Mouse (Mus musculus): ENCODE measurements around the gene Acer3. TPM values are rescaled to one million over a fixed set of nuclear protein-coding genes. Genes with fewer than 3 reads are reported as not detected.

Gene Acer3
- polyA plus RNA-seq, 1 experiment from 2014 or later, result 20.0 TPM

- Histone ChIP-seq H3K4me3 (no peak overlapping the region), H3K9ac (no peak overlapping the region), H3K27me3 (replicated peaks) (no peaks in the 10 kb centered on the region), H3K4me2 (replicated peaks) (no peak overlapping the region), H3K4me1 (peaks cover 11% of the 10 kb centered on the region; the same call in 1 of the 2 replicates), H3K36me3 (no peaks in the 10 kb centered on the region), H3K27ac (no peak overlapping the region), H3K9me3 (no peaks in the 10 kb centered on the region)
- no peak for ATAC-seq (ENCODE audit: low FRiP score, low read depth)
- WGBS, result 68% methylated on average over 6 of the region's 6 CpGs
These were observed 149.6 kb downstream of the Acer3 start for GRCm38 (mm10) chr7:98171141-98172073.

DNA sequence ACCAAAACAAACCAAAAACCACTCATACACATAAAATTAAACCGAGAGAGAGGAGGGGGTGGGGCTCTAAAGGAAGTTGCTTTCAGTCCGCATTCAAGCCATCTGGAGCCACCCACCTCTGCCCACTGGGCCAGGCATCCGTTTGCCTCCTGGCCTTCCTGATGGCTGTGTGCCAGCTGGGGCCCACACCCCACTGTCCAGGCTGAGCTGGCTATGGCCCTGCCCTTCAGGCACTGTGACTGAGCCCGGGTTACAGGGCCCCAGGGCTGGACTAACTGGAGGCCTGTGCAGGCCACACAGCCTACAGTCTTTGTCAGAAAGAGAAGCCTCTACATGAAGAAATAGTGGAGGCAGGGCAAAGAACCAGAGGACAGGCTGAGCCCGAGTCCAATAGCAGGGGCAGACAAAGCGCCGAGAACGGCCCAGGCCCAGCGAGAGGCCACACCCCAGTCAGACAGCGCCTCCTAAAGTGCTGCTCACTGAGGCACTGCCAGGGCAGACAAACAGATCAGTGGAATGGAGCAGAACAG is 155.9 kb downstream of the Acer3 start:
- Histone ChIP-seq H3K4me1 (peaks cover 24% of the 10 kb centered on the region), H3K36me3 (peaks cover 6% of the 10 kb centered on the region; the same call in 1 of the 2 replicates), H3K4me3 (no peak overlapping the region), H3K9ac (peak overlapping the region; percentile 48; the same call in 1 of the 2 replicates), H3K4me2 (replicated peaks) (peak overlapping the region; percentile 25; the same call in 1 of the 2 replicates), H3K9me3 (no peaks in the 10 kb centered on the region), H3K27ac (peak overlapping the region; percentile 37; the same call in 1 of the 2 replicates), H3K27me3 (replicated peaks) (no peaks in the 10 kb centered on the region)
- ATAC-seq (ENCODE audit: low FRiP score, low read depth), result peak; percentile 42; the same call in 1 of the 2 replicates
- 48% methylated on average over 10 of the region's 10 CpGs for WGBS

DNA sequence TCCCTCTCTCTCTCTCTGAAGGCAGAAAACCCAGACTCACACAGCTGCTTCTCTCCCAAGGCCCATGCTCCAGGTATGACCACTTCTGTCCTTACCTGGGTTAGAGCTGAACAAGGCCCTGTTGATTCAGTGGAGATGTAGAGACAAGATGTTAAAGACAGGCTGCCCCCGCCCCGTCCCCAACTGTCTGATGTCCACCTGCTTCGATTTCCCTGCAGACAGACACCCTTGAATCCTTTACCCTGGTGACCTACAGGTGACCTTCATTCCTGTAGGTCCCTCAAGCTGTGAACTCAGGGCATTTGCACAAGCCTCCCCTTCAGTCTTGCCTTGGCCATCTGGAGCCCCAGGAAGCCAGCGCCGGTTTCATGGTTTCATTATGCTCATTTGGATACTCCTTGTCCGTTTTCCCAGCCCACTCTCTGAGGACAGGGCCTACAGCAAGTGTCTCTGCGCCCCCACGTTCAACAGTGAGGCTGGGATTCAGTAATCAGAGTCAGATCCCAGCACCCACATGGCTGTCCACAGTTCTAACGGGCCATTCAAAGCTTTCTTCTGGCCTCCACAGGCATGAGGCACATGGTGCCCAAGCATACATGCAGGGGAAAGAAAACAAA is 156.5 kb downstream of the Acer3 start:
- no peak overlapping the region for H3K9ac ChIP-seq
- H3K27ac ChIP-seq, result no peak overlapping the region
- no peak overlapping the region for H3K4me3 ChIP-seq
- peaks cover 27% of the 10 kb centered on the region for H3K4me1 ChIP-seq
- peak overlapping the region; percentile 25; the same call in 1 of the 2 replicates for H3K4me2 ChIP-seq (replicated peaks)
- no peak for ATAC-seq (ENCODE audit: low FRiP score, low read depth)
- H3K27me3 ChIP-seq (replicated peaks), result no peaks in the 10 kb centered on the region
- H3K9me3 ChIP-seq, result no peaks in the 10 kb centered on the region
- 75% methylated on average over 9 of the region's 9 CpGs for WGBS
- H3K36me3 ChIP-seq, result peaks cover 6% of the 10 kb centered on the region; the same call in 1 of the 2 replicates

DNA sequence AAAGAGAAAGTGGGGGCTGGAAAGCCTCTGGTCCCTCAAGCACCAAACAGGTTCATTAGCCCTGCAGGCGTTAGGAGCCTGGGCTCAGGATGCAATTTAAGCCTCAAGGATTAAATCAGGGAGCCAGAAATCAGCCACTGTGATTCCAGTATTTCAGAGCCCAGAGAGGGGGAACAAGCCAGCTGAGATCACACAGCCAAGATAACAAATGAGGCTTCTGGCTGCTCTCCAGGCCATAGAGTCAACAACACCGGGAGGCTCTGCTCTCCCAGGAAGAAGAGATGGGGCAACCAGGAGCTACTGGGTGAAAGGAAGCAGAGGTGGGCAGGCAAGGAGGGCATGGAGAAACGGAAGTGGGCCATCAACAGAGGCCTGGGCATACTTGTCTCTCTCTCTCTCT is 157.3 kb downstream of the Acer3 start:
- Histone ChIP-seq H3K27me3 (replicated peaks) (no peaks in the 10 kb centered on the region), H3K9me3 (no peaks in the 10 kb centered on the region), H3K4me1 (peaks cover 27% of the 10 kb centered on the region), H3K27ac (no peak overlapping the region), H3K36me3 (peaks cover 6% of the 10 kb centered on the region; the same call in 1 of the 2 replicates), H3K4me2 (replicated peaks) (no peak overlapping the region), H3K9ac (no peak overlapping the region), H3K4me3 (no peak overlapping the region)
- no peak for ATAC-seq (ENCODE audit: low FRiP score, low read depth)
- 63% methylated on average over 3 of the region's 3 CpGs for WGBS

GRCm38 (mm10) chr7:98162239-98162638 is 158.8 kb downstream of the Acer3 start:
- Histone ChIP-seq H3K4me2 (replicated peaks) (no peak overlapping the region), H3K9ac (no peak overlapping the region), H3K9me3 (no peaks in the 10 kb centered on the region), H3K36me3 (peaks cover 6% of the 10 kb centered on the region; the same call in 1 of the 2 replicates), H3K27me3 (replicated peaks) (no peaks in the 10 kb centered on the region), H3K4me1 (peaks cover 34% of the 10 kb centered on the region), H3K27ac (no peak overlapping the region), H3K4me3 (no peak overlapping the region)
- no peak for ATAC-seq (ENCODE audit: low FRiP score, low read depth)
- 77% methylated on average over 6 of the region's 6 CpGs for WGBS

DNA sequence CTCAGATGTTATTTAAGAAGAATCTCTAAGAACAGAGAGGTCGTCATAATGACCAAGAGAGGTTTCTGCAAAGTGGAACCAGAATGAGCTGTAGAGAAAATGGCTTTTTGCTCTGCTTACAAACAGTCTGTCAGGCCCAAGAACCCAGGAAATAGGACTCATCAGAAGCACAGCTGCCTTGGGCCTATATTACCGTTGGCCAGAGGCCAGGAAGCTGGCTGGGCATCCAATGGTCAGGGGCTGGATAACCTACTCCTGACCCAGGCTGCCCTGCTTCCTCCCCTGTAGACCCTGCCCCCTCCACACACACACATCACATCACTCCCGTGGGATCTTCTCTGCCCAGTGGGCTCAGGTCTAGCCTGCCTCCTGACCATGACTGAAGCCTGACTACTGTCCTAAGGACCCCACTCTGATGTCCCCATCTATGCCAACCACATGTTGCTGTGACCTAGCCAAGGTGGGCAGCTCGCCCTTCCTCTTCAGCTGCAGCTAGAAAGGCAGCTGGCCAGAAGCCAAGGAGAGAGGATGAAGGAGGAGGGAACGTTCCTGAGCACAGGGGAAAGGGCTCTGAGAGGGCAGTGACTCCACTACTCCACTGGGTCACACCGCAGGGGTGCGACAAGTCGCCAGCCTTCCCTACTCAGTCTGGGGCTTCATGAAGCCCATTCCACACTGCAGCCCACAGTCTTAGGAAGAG is 160.8 kb downstream of the Acer3 start:
- no peak overlapping the region for H3K9ac ChIP-seq
- H3K4me2 ChIP-seq (replicated peaks), result no peak overlapping the region
- H3K27ac ChIP-seq, result no peak overlapping the region
- no peaks in the 10 kb centered on the region for H3K9me3 ChIP-seq
- WGBS, result 55% methylated on average over 8 of the region's 8 CpGs
- ATAC-seq (ENCODE audit: low FRiP score, low read depth), result no peak
- H3K4me3 ChIP-seq, result no peak overlapping the region
- H3K27me3 ChIP-seq (replicated peaks), result no peaks in the 10 kb centered on the region
- peaks cover 38% of the 10 kb centered on the region for H3K4me1 ChIP-seq
- H3K36me3 ChIP-seq, result peaks cover 6% of the 10 kb centered on the region; the same call in 1 of the 2 replicates

DNA sequence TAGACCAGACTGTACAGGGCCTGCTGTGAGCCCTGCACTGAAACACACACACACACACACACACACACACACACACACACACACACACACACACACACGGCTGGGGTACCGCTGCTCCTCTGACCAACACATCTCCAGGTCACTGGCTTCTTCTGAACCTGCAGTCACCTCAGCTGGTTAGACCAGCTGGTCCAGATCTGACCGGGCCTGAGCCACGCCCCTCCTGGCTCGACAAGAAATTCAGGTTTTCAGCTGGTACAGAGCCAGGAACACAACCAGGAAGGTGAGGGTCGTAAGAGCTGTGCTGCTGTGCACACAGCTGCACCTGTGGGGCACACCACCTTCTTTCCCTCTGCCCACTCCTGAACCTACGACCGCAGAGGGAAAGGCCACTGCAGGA is 162.5 kb downstream of the Acer3 start:
- Histone ChIP-seq H3K4me3 (no peak overlapping the region), H3K9ac (no peak overlapping the region), H3K9me3 (no peaks in the 10 kb centered on the region), H3K27ac (no peak overlapping the region), H3K4me1 (peaks cover 28% of the 10 kb centered on the region), H3K36me3 (peaks cover 6% of the 10 kb centered on the region; the same call in 1 of the 2 replicates), H3K27me3 (replicated peaks) (no peaks in the 10 kb centered on the region), H3K4me2 (replicated peaks) (no peak overlapping the region)
- no peak for ATAC-seq (ENCODE audit: low FRiP score, low read depth)
- 65% methylated on average over 8 of the region's 8 CpGs for WGBS

DNA sequence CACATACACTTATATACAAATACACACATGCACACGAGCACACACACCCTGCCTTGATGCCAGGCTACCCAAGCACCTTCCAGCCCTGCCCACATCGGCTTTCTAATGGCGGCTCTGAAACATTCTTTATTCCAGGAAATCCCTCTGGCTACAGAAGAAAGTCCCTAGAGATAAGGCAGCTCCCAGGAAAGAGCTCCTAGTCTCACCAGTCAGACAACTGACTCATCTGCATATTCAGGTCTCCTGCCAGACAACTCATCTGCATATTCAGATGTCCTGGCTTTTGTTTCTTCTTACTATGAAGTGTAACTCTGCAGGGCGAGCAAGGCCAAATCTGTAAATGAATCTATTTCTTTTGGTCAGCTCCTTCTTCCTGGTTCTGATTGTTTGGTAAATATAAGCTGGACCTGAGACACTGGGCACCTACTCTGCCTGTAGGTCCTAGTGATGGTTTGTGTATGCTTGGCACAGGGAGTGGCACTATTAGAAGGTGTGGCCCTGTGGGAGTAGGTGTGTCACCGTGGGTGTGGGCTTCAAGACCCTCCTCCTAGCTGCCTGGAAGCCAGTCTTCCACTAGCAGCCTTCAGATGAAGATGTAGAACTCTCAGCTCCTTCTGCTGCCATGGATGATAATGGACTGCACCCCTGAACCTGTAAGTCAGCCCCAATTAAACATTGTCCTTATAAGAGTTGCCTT is 163.2 kb downstream of the Acer3 start:
- 51% methylated on average over 5 of the region's 5 CpGs for WGBS
- no peak overlapping the region for H3K9ac ChIP-seq
- ATAC-seq (ENCODE audit: low FRiP score, low read depth), result no peak
- no peaks in the 10 kb centered on the region for H3K27me3 ChIP-seq (replicated peaks)
- H3K4me2 ChIP-seq (replicated peaks), result no peak overlapping the region
- no peak overlapping the region for H3K27ac ChIP-seq
- H3K36me3 ChIP-seq, result peaks cover 6% of the 10 kb centered on the region; the same call in 1 of the 2 replicates
- peaks cover 28% of the 10 kb centered on the region for H3K4me1 ChIP-seq
- no peaks in the 10 kb centered on the region for H3K9me3 ChIP-seq
- no peak overlapping the region for H3K4me3 ChIP-seq

Other genes starting within 250 kb of the Acer3 start
- 15.1 and 15.8 TPM in 2 replicates for gene Myo7a, start 201.7 kb downstream of the Acer3 start, polyA plus RNA-seq (2016; fragmentation: Nextera tagmentation; extraction: Ambion mirVana)
- 0.45 and 0.68 TPM in 2 replicates for gene Omp, start 175.7 kb downstream of the Acer3 start, polyA plus RNA-seq (2016; fragmentation: Nextera tagmentation; extraction: Ambion mirVana)
- gene Capn5, start 142.9 kb downstream of the Acer3 start, polyA plus RNA-seq (2016; fragmentation: Nextera tagmentation; extraction: Ambion mirVana), result 13.9 and 16.0 TPM in 2 replicates
- 0.08 and 0.18 TPM in 2 replicates for gene B3gnt6, start 121.7 kb downstream of the Acer3 start, polyA plus RNA-seq (2016; fragmentation: Nextera tagmentation; extraction: Ambion mirVana)
- 7.7 and 8.3 TPM in 2 replicates for gene Tsku, start 40.1 kb upstream of the Acer3 start, polyA plus RNA-seq (2016; fragmentation: Nextera tagmentation; extraction: Ambion mirVana)
- not detected in 2 replicates for gene Gucy2d, start 119.2 kb upstream of the Acer3 start, polyA plus RNA-seq (2016; fragmentation: Nextera tagmentation; extraction: Ambion mirVana)
- gene Lrrc32, start 168.1 kb upstream of the Acer3 start, polyA plus RNA-seq (2016; fragmentation: Nextera tagmentation; extraction: Ambion mirVana), result 3.9 and 5.7 TPM in 2 replicates

All from neural tube, embryonic 12.5 days (tissue).